Mouse (Mus musculus) heart, adult 2 months (tissue): Measurements from ENCODE around the gene Krt87. TPM values are rescaled to one million over a fixed set of nuclear protein-coding genes. Genes with fewer than 3 reads are reported as not detected.

Experiments
- DNase-seq, 2 experiments: peaks; one replicate each; pipeline ENCODE4 v3.0.0; 2021
- H3K27ac ChIP-seq: fragments of 200-600 bp; 2 replicates; pipeline ENCODE4 v1.8.1; 2022
- H3K27me3 ChIP-seq: fragments of 200-500 bp; 2 replicates; pipeline ENCODE4 v1.6.1; 2012; ENCODE audit warnings: mild to moderate bottlenecking, low read length, inconsistent platforms, mixed read lengths; ENCODE audit not compliant: control insufficient read depth, insufficient read depth
- H3K36me3 ChIP-seq: fragments of 200-500 bp; 2 replicates; pipeline ENCODE4 v1.6.1; 2012; ENCODE audit warnings: low read length, inconsistent platforms; ENCODE audit not compliant: control insufficient read depth, insufficient read depth
- H3K4me1 ChIP-seq: fragments of 200-500 bp; 2 replicates; pipeline ENCODE4 v1.6.1; 2011; ENCODE audit warnings: low read length; ENCODE audit not compliant: control insufficient read depth, insufficient read depth
- H3K4me3 ChIP-seq: fragments of 200-600 bp; 2 replicates; pipeline ENCODE4 v1.8.1; 2022
- H3K79me2 ChIP-seq: fragments of 200-500 bp; replicated peaks from 2 replicates; pipeline ENCODE4 v1.6.1; 2012; ENCODE audit warnings: mild to moderate bottlenecking, inconsistent platforms, low read length, moderate library complexity, mixed read lengths; ENCODE audit not compliant: control insufficient read depth, insufficient read depth
- H3K9ac ChIP-seq: fragments of 200-500 bp; 2 replicates; pipeline ENCODE4 v1.6.1; 2012; ENCODE audit warnings: low read depth, mild to moderate bottlenecking, control low read depth, inconsistent platforms, low read length, mixed read lengths
- CTCF ChIP-seq: fragments of 200-600 bp; IDR thresholded peaks from 2 replicates; pipeline ENCODE4 v1.8.1; 2022; ENCODE audit warnings: antibody characterized with exemption, mild to moderate bottlenecking, moderate library complexity
- EP300 ChIP-seq: fragments of 200-500 bp; IDR thresholded peaks from 2 replicates; pipeline ENCODE4 v1.6.1; 2011; ENCODE audit warnings: low read depth, low read length, control low read depth; ENCODE audit not compliant: insufficient read depth
- POLR2A ChIP-seq: fragments of 200-500 bp; IDR thresholded peaks from 2 replicates; pipeline ENCODE4 v1.6.1; 2011; ENCODE audit warnings: mild to moderate bottlenecking, low read depth, low read length, control low read depth; ENCODE audit not compliant: insufficient read depth
- WGBS: fragments of 180-500 bp; shearing (Covaris S2); methylation state at CpG from one replicate; pipeline ENCODE4 v1.1.7; 2018; 5-methylcytosine and 5-hydroxymethylcytosine counted together
- intact Hi-C: fragments of 180-260 bp; cut with DNase I; formaldehyde crosslinking; loops from one replicate; pipeline ENCODE4 v1.15.1; 2025
- polyA plus RNA-seq: library from polyadenylated mRNA; depleted of rRNA; stranded (reverse); fragments of >200 nt; gene quantifications from 2 replicates; pipeline ENCODE4 v1.2.3, GENCODE M21; 2012; rRNA removed
- total RNA-seq, 2 experiments: library from RNA; stranded (reverse); gene quantifications; 2 replicates each; pipeline ENCODE4 v1.2.3; 2021

The Krt87 gene
- total and polyA plus RNA-seq, 3 experiments: not detected

GRCm38 (mm10) chr15:101385064-101385463 lies 53.5 kb downstream of the Krt87 start:
- Histone ChIP-seq H3K79me2 (no peaks in the 10 kb centered on the region), H3K36me3 (no peaks in the 10 kb centered on the region), H3K9ac (no peak overlapping the region), H3K27ac (no peak overlapping the region), H3K27me3 (no peaks in the 10 kb centered on the region), H3K4me3 (no peak overlapping the region), H3K4me1 (0 out of 2 replicates have a peak, but pooled peaks cover 1% of the 10 kb centered on the region)
- intact Hi-C loops: no loop called here
- 77% methylated on average over 6 of the region's 6 CpGs for WGBS
- TF ChIP-seq CTCF (no peak), EP300 (no peak), POLR2A (no peak)
- peak in 1 of 2 experiments; percentile 20 for DNase-seq

- H3K36me3 ChIP-seq: no peaks in the 10 kb centered on the region
- DNase-seq: peak in 1 of 2 experiments; percentile 19
- no peak overlapping the region for H3K4me3 ChIP-seq
- intact Hi-C loops: no loop called here
- 0 out of 2 replicates have a peak, but pooled peaks cover 1% of the 10 kb centered on the region for H3K4me1 ChIP-seq
- WGBS: 82% methylated on average over 7 of the region's 7 CpGs
- TF ChIP-seq POLR2A (no peak), EP300 (no peak), CTCF (no peak)
- H3K27me3 ChIP-seq: no peaks in the 10 kb centered on the region
- no peaks in the 10 kb centered on the region for H3K79me2 ChIP-seq
- H3K9ac ChIP-seq: no peak overlapping the region
- H3K27ac ChIP-seq: no peak overlapping the region
These were observed 54.0 kb downstream of the Krt87 start for GRCm38 (mm10) chr15:101384610-101385009.

- TF ChIP-seq POLR2A (no peak), CTCF (no peak), EP300 (no peak)
- Histone ChIP-seq H3K79me2 (no peaks in the 10 kb centered on the region), H3K4me3 (no peak overlapping the region), H3K9ac (no peak overlapping the region), H3K27ac (no peak overlapping the region), H3K36me3 (no peaks in the 10 kb centered on the region), H3K4me1 (0 out of 2 replicates have a peak, but pooled peaks cover 1% of the 10 kb centered on the region), H3K27me3 (no peaks in the 10 kb centered on the region)
- 58% methylated on average over 11 of the region's 11 CpGs for whole genome bisulfite sequencing
- intact Hi-C loops: no loop called here
- DNase-seq: peak; percentile 72 to 78
These were observed 55.8 kb downstream of the Krt87 start for GRCm38 (mm10) chr15:101382811-101383210.

GRCm38 (mm10) chr15:101381758-101382157 lies 56.8 kb downstream of the Krt87 start:
- Histone ChIP-seq H3K79me2 (no peaks in the 10 kb centered on the region), H3K36me3 (no peaks in the 10 kb centered on the region), H3K4me3 (no peak overlapping the region), H3K9ac (no peak overlapping the region), H3K4me1 (0 out of 2 replicates have a peak, but pooled peaks cover 1% of the 10 kb centered on the region), H3K27ac (no peak overlapping the region), H3K27me3 (no peaks in the 10 kb centered on the region)
- WGBS: 43% methylated on average over 9 of the region's 9 CpGs
- intact Hi-C loops: no loop called here
- TF ChIP-seq POLR2A (no peak), EP300 (no peak), CTCF (no peak)
- DNase-seq: peak; percentile 46 to 60

Other genes starting within 250 kb of the Krt87 start
- gene Grasp, start 214.6 kb downstream of the Krt87 start, total RNA-seq: 10 to 100 TPM; 10.9 to 11.5 TPM
- 7.4 and 7.6 TPM in 2 replicates for gene Grasp, start 214.6 kb downstream of the Krt87 start, polyA plus RNA-seq
- 10 to 100 TPM; 12.1 to 45.3 TPM for gene Nr4a1, start 184.5 kb downstream of the Krt87 start, total RNA-seq
- gene Nr4a1, start 184.5 kb downstream of the Krt87 start, polyA plus RNA-seq: 17.0 and 23.8 TPM in 2 replicates
- 10 to 100 TPM; 21.2 to 22.4 TPM for gene Atg101, start 154.5 kb downstream of the Krt87 start, total RNA-seq
- 26.4 and 29.3 TPM in 2 replicates for gene Atg101, start 154.5 kb downstream of the Krt87 start, polyA plus RNA-seq
- 1 to 10 TPM in 1 of 2 experiments, under 1 TPM in 1; 0.70 to 1.1 TPM for gene 6030408B16Rik, start 145.6 kb downstream of the Krt87 start, total RNA-seq
- gene 6030408B16Rik, start 145.6 kb downstream of the Krt87 start, polyA plus RNA-seq: 2.5 and 6.3 TPM in 2 replicates
- 1 to 10 TPM; 2.2 to 2.8 TPM for gene Krt80, start 68.6 kb downstream of the Krt87 start, total RNA-seq
- 2.0 and 3.2 TPM in 2 replicates for gene Krt80, start 68.6 kb downstream of the Krt87 start, polyA plus RNA-seq
- gene Krt7, start 27.8 kb downstream of the Krt87 start, total RNA-seq: 1 to 10 TPM; 2.5 to 3.1 TPM
- 2.6 and 3.3 TPM in 2 replicates for gene Krt7, start 27.8 kb downstream of the Krt87 start, polyA plus RNA-seq
- not detected for gene Krt88, start 8.9 kb upstream of the Krt87 start, total RNA-seq
- not detected in 2 replicates for gene Krt88, start 8.9 kb upstream of the Krt87 start, polyA plus RNA-seq
- gene Krt81, start 24.9 kb upstream of the Krt87 start, total RNA-seq: not detected
- not detected in 2 replicates for gene Krt81, start 24.9 kb upstream of the Krt87 start, polyA plus RNA-seq
- not detected for gene Krt86, start 34.7 kb upstream of the Krt87 start, total RNA-seq
- 0.12 TPM in 1 of 2 replicates, not detected in the other for gene Krt86, start 34.7 kb upstream of the Krt87 start, polyA plus RNA-seq
- not detected for gene Krt83, start 52.7 kb upstream of the Krt87 start, total RNA-seq
- not detected in 2 replicates for gene Krt83, start 52.7 kb upstream of the Krt87 start, polyA plus RNA-seq
- not detected for gene Gm49425, start 78.5 kb upstream of the Krt87 start, total RNA-seq
- gene Gm49425, start 78.5 kb upstream of the Krt87 start, polyA plus RNA-seq: not detected in 2 replicates
- not detected for gene Krt84, start 94.0 kb upstream of the Krt87 start, total RNA-seq
- not detected in 2 replicates for gene Krt84, start 94.0 kb upstream of the Krt87 start, polyA plus RNA-seq
- gene Krt82, start 111.9 kb upstream of the Krt87 start, total RNA-seq: not detected
- not detected in 2 replicates for gene Krt82, start 111.9 kb upstream of the Krt87 start, polyA plus RNA-seq
- gene Krt90, start 124.1 kb upstream of the Krt87 start, total RNA-seq: not detected
- gene Krt90, start 124.1 kb upstream of the Krt87 start, polyA plus RNA-seq: 0.06 TPM in 1 of 2 replicates, not detected in the other
- not detected for gene Krt75, start 135.1 kb upstream of the Krt87 start, total RNA-seq
- not detected in 2 replicates for gene Krt75, start 135.1 kb upstream of the Krt87 start, polyA plus RNA-seq
- not detected for gene Gm5414, start 189.4 kb upstream of the Krt87 start, total RNA-seq
- gene Gm5414, start 189.4 kb upstream of the Krt87 start, polyA plus RNA-seq: not detected in 2 replicates
- not detected for gene Gm5478, start 208.6 kb upstream of the Krt87 start, total RNA-seq
- not detected in 2 replicates for gene Gm5478, start 208.6 kb upstream of the Krt87 start, polyA plus RNA-seq
- gene Krt6b, start 241.5 kb upstream of the Krt87 start, total RNA-seq: not detected
- 0.04 TPM in 1 of 2 replicates, not detected in the other for gene Krt6b, start 241.5 kb upstream of the Krt87 start, polyA plus RNA-seq